Mouse (Mus musculus) CD4-positive naive resting alpha-beta T cell, adult 57 days (primary cell): Measurements from ENCODE around the gene Ocln. TPM values are rescaled to one million over a fixed set of nuclear protein-coding genes. Genes with fewer than 3 reads are reported as not detected.

Experiments
- total RNA-seq: library from RNA; stranded (reverse); gene quantifications from one replicate; pipeline ENCODE4 v1.2.4, GENCODE M21; 2023

Ocln gene
- not detected for total RNA-seq

DNA sequence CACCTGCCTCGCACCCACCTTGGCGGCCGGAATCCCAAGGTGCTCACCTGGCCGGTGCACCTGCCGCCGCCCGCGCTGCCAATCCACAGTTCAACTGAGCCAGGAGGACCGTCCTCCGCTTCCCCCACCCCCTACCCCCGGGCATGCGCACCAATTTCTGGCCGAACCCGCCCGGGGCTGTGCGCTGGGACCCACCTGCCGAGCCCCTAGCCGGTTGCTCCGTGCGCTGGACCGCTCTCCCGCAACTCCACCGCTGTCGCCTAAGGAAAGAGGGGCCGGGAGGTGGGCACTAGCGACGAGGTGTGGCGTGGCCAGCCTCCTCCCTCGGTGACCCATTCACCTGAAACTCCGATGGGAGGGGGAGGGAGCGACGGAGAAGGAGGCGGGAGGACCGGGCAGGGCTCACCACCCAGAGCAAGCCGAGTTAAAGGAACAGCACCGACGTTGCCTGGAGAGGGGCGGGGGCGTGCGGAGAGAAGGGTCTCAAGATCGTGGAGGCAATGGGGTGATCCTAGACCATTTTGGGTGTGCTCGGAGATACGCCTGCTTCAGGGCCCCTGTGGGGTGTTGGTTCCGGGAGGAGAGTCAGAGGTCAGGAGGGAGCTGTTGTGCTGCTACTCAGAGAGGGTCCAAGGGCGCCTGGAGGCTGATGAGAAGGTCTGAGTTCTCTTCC lies at the start of gene Ocln:
Gene Ocln, minus strand, starts transcription at position 350 of the 673 bp plus-strand sequence.

DNA sequence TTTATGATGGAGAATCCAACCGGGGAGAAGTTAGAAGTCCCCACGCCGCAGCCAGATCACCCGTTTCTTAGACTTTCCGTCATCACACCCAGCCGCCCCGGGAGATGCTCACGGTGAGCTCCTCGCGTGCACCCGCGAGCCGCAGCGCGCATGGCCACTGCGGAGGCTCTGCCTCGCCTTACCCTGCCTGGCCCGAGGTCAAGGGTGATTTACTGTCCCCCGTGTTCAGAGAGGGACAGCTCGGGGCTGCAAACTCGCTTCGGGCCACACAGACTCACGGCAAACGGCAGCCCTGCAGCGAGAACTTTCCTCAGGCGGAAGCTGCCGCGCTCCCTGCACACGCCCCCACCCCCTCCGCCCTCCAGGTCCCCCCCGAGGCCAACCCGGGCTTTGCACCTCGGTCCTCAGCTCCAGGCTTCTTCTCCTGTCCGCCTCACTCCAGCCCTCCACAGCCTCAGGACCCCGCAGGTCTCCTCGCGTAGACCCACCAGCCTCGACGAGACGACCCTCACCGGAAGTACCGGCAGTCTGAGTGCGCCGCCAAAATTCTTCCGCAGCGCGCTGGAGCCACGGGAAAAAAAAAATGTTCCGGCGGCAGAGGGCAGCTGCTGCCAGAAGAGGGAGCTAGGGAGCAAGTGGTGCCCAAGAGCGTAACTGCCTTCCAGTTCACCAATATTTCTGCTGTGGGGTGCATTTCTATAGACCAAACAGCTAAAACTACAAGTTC lies 60.3 kb downstream of the Ocln start, which contains the start of gene Gtf2h2:
Gene Gtf2h2, minus strand, starts transcription at position 519 of the 727 bp plus-strand sequence.

DNA sequence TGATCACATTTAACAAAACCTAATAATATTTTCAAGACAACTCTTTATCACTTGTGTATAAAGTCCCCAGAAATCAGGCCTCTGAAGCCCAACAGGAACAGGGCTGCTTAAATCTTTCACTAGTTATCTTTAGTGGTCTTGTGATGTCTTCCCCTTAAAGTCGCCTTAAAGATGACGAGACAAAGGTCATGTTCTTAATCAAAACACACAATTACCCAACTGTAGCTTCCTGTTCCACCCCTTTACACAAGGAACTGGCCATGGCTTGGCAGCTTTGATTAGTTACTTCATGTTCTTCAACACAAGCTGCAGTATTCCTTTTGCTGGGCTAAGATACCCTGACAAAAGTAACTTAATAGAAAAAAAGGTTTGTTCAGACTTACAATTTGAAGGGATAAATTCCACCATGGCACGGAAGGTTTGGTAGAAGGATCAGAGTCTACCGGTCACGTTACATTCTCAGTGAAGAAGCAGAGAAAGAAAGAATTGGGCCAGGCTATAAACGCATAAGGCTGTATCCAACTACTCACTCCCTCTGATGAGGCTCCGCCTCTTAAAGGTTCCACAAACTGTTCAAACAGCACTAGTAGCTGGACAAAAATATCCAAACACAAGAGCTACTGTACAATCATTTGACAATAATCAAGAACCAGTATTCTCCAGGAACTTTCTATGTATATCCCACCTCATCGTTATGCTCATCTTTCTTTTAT lies 99.9 kb downstream of the Ocln start, which contains the start of gene Naip1:
Gene Naip1, minus strand, starts transcription at position 455 of the 713 bp plus-strand sequence.

Other genes with a start within 250 kb of the Ocln start
- 0.38 TPM for gene Naip6, start 235.0 kb downstream of the Ocln start, total RNA-seq
- not detected for gene Naip1, start 99.8 kb downstream of the Ocln start, total RNA-seq
- 47.3 TPM for gene Gtf2h2, start 60.1 kb downstream of the Ocln start, total RNA-seq
- 4.6 TPM for gene Marveld2, start 64.3 kb upstream of the Ocln start, total RNA-seq
- gene Ak6, start 98.3 kb upstream of the Ocln start, total RNA-seq, result 60.8 TPM
- gene Rad17, start 98.3 kb upstream of the Ocln start, total RNA-seq, result 17.6 TPM
- gene Taf9, start 98.9 kb upstream of the Ocln start, total RNA-seq, result 8.3 TPM
- gene Ccdc125, start 117.0 kb upstream of the Ocln start, total RNA-seq, result 13.2 TPM
- 31.3 TPM for gene Cdk7, start 178.2 kb upstream of the Ocln start, total RNA-seq
- 20.4 TPM for gene Mrps36, start 191.9 kb upstream of the Ocln start, total RNA-seq
- not detected for gene Cenph, start 223.2 kb upstream of the Ocln start, total RNA-seq
- gene Ccnb1, start 233.9 kb upstream of the Ocln start, total RNA-seq, result 1.9 TPM